Mouse (Mus musculus): ENCODE results near the gene Cphx3.
"Not testable (repeated sequence)": the region's sequence is repeated elsewhere in the genome, so short reads cannot be mapped to it uniquely, and the experiment has no call there.

GRCm38 (mm10) chr14:26156032-26156431 lies 73.9 kb downstream of the Cphx3 start:
- TF ChIP-seq POLR2A (IDR thresholded peaks at IDR 0.05; ENCODE audit: borderline replicate concordance, extremely low read depth, insufficient read depth, insufficient read length, poor library complexity, severe bottlenecking); CTCF (IDR thresholded peaks at IDR 0.05; ENCODE audit: borderline replicate concordance, extremely low read depth, insufficient read depth, insufficient read length): not testable (repeated sequence)
